Comparison of ENCODE assay signal across 12 mouse cellular contexts in genomic region chr11:77964415-77965095, GRCm38 (mm10). TPM values are rescaled to one million over a fixed set of nuclear protein-coding genes. Genes with fewer than 3 reads are reported as not detected.
DNase-seq lines count a peak whose midpoint lies in the region; ATAC-seq and TF ChIP-seq lines count a peak whose summit lies in the region.
"Had no signal": no experiment of that assay in that cellular context is flagged by ENCODE, and none has a peak within 500 bp of the region (broad histone marks: within the 10 kb centered on the region; RNA-seq: fewer than 3 reads in every experiment).

No protein-coding gene starts in this region.

- H3K9me3 ChIP-seq in midbrain, embryonic 10.5 days (replicated peaks), result no peaks in the 10 kb centered on the region
- no peaks in the 10 kb centered on the region for H3K9me3 ChIP-seq in midbrain, postnatal 0 days (ENCODE audit: low read length)
- no peaks in the 10 kb centered on the region for H3K9me3 ChIP-seq in forebrain, embryonic 11.5 days (ENCODE audit: control insufficient read depth, low read length)
- no peaks in the 10 kb centered on the region for H3K9me3 ChIP-seq in limb, embryonic 14.5 days (ENCODE audit: control insufficient read depth, low read length)
- H3K9me3 ChIP-seq: heart, embryonic 15.5 days; liver, embryonic 13.5 days had no signal

- H3K4me3 ChIP-seq in midbrain, embryonic 10.5 days, result peak overlapping the region; percentile 34
- no peak overlapping the region for H3K4me3 ChIP-seq in midbrain, postnatal 0 days (ENCODE audit: low read depth, low read length)
- no peak overlapping the region; the same call in 1 of the 2 replicates for H3K4me3 ChIP-seq in forebrain, embryonic 11.5 days (ENCODE audit: low read depth, low read length)
- H3K4me3 ChIP-seq in limb, embryonic 14.5 days (replicated peaks; ENCODE audit: low read length), result no peak overlapping the region
- no peak overlapping the region for H3K4me3 ChIP-seq in olfactory bulb, adult 2 months (ENCODE audit: insufficient read depth, low read depth, low read length)
- H3K4me3 ChIP-seq: heart, embryonic 15.5 days; liver, embryonic 13.5 days had no signal

- no peak for TF ChIP-seq POLR2A in limb, embryonic 14.5 days (IDR thresholded peaks at IDR 0.05; ENCODE audit: borderline replicate concordance, extremely low read depth, insufficient read depth, insufficient read length)
- TF ChIP-seq POLR2A in olfactory bulb, adult 2 months (IDR thresholded peaks at IDR 0.05; ENCODE audit: insufficient read depth, low read depth, low read length), result no peak

- no peak for ATAC-seq in midbrain, postnatal 0 days (ENCODE audit: low FRiP score)
- ATAC-seq in forebrain, embryonic 11.5 days (replicated peaks; ENCODE audit: low FRiP score), result peak; percentile 22
- ATAC-seq in limb, embryonic 14.5 days (ENCODE audit: low FRiP score, low read depth), result no peak

- peaks cover 72% of the 10 kb centered on the region for H3K27me3 ChIP-seq in midbrain, embryonic 10.5 days (ENCODE audit: low read depth, poor library complexity, severe bottlenecking)
- no peaks in the 10 kb centered on the region for H3K27me3 ChIP-seq in midbrain, postnatal 0 days (ENCODE audit: insufficient read depth, low read length)
- H3K27me3 ChIP-seq in forebrain, embryonic 11.5 days (ENCODE audit: control insufficient read depth, insufficient read depth, low read length), result peaks cover 11% of the 10 kb centered on the region
- peaks cover 3% of the 10 kb centered on the region; the same call in 1 of the 2 replicates for H3K27me3 ChIP-seq in limb, embryonic 14.5 days (ENCODE audit: control insufficient read depth, insufficient read depth, low read length)

- no peak overlapping the region; the same call in none of the 2 replicates for H3K9ac ChIP-seq in midbrain, postnatal 0 days (replicated peaks; ENCODE audit: low read length, poor library complexity, severe bottlenecking)
- H3K9ac ChIP-seq in forebrain, embryonic 11.5 days (ENCODE audit: low read length), result peak overlapping the region; percentile 54
- H3K9ac ChIP-seq in limb, embryonic 14.5 days (ENCODE audit: low read depth, low read length, severe bottlenecking), result peak overlapping the region; percentile 36; the same call in 1 of the 2 replicates
- H3K9ac ChIP-seq: heart, embryonic 15.5 days; liver, embryonic 13.5 days had no signal

- no peak for TF ChIP-seq CTCF in midbrain, postnatal 0 days (IDR thresholded peaks at IDR 0.05)
- no peak for TF ChIP-seq CTCF in olfactory bulb, adult 2 months (IDR thresholded peaks at IDR 0.05; ENCODE audit: insufficient read depth, low read depth, low read length)

- peaks cover 44% of the 10 kb centered on the region for H3K4me1 ChIP-seq in midbrain, embryonic 10.5 days
- peaks cover 20% of the 10 kb centered on the region for H3K4me1 ChIP-seq in midbrain, postnatal 0 days (ENCODE audit: insufficient read depth, low read length)
- H3K4me1 ChIP-seq in forebrain, embryonic 11.5 days (replicated peaks; ENCODE audit: control insufficient read depth, insufficient read depth, low read length), result peaks cover 20% of the 10 kb centered on the region
- H3K4me1 ChIP-seq in limb, embryonic 14.5 days (ENCODE audit: control insufficient read depth, insufficient read depth, low read length), result peaks cover 12% of the 10 kb centered on the region; the same call in 1 of the 2 replicates
- peaks cover 44% of the 10 kb centered on the region for H3K4me1 ChIP-seq in olfactory bulb, adult 2 months (ENCODE audit: control insufficient read depth, insufficient read depth, low read length)
- H3K4me1 ChIP-seq: liver, embryonic 13.5 days had no signal

- WGBS in midbrain, embryonic 10.5 days, result 9% methylated on average over 19 of the region's 19 CpGs
- WGBS in midbrain, postnatal 0 days, result 26% methylated on average over 19 of the region's 19 CpGs
- WGBS in forebrain, embryonic 11.5 days, result 7% methylated on average over 19 of the region's 19 CpGs
- WGBS in limb, embryonic 14.5 days, result 31% methylated on average over 19 of the region's 19 CpGs
- 25% methylated on average over 19 of the region's 19 CpGs for WGBS in olfactory bulb, adult 2 months

- H3K27ac ChIP-seq in midbrain, embryonic 10.5 days (replicated peaks), result peak overlapping the region; percentile 91
- no peak overlapping the region; the same call in 1 of the 2 replicates for H3K27ac ChIP-seq in midbrain, postnatal 0 days (ENCODE audit: low read depth, low read length)
- peak overlapping the region; percentile 82 for H3K27ac ChIP-seq in forebrain, embryonic 11.5 days (ENCODE audit: low read depth, low read length)
- H3K27ac ChIP-seq in limb, embryonic 14.5 days (replicated peaks; ENCODE audit: low read depth, low read length), result no peak overlapping the region
- H3K27ac ChIP-seq in olfactory bulb, adult 2 months (ENCODE audit: insufficient read depth, low read depth, low read length), result peak overlapping the region; percentile 72
- H3K27ac ChIP-seq: heart, embryonic 15.5 days; liver, embryonic 13.5 days had no signal

- DNase-seq in midbrain, embryonic 10.5 days (ENCODE audit: low spot score), result peak; percentile 42
- DNase-seq in midbrain, postnatal 0 days (ENCODE audit: low spot score), result no peak
- DNase-seq in forebrain, embryonic 11.5 days (ENCODE audit: low spot score), result peak; percentile 78
- DNase-seq in limb, embryonic 14.5 days (ENCODE audit: low spot score), result no peak
- no peak for DNase-seq in spleen, postnatal 10 days (ENCODE audit: low spot score in 2 of 2)
- no peak for DNase-seq in gastrocnemius, postnatal 10 days
- DNase-seq in adrenal gland, adult 8-10 months, result no peak
- DNase-seq: kidney, postnatal 10 days; liver, embryonic 13.5 days had no signal

- H3K4me2 ChIP-seq in midbrain, postnatal 0 days (ENCODE audit: low read depth, low read length, poor library complexity, severe bottlenecking), result no peak overlapping the region
- H3K4me2 ChIP-seq in forebrain, embryonic 11.5 days (ENCODE audit: low read depth, low read length, severe bottlenecking), result peak overlapping the region; percentile 24; the same call in 1 of the 2 replicates
- no peak overlapping the region for H3K4me2 ChIP-seq in limb, embryonic 14.5 days (replicated peaks; ENCODE audit: low read depth, low read length, severe bottlenecking)
- H3K4me2 ChIP-seq: heart, embryonic 15.5 days; liver, embryonic 13.5 days had no signal

- no peaks in the 10 kb centered on the region for H3K36me3 ChIP-seq in midbrain, embryonic 10.5 days
- peaks cover 8% of the 10 kb centered on the region for H3K36me3 ChIP-seq in midbrain, postnatal 0 days (ENCODE audit: insufficient read depth, low read length)
- H3K36me3 ChIP-seq in forebrain, embryonic 11.5 days (ENCODE audit: control insufficient read depth, insufficient read depth, low read length), result no peaks in the 10 kb centered on the region
- no peaks in the 10 kb centered on the region for H3K36me3 ChIP-seq in limb, embryonic 14.5 days (ENCODE audit: control insufficient read depth, insufficient read depth, low read length)
- H3K36me3 ChIP-seq: heart, embryonic 15.5 days; liver, embryonic 13.5 days had no signal

RNA-seq across cellular contexts. Expression of gene Phf12, which starts 18.0 kb away (rescaled TPM):
- 15.8 and 19.0 TPM in 2 replicates for polyA plus RNA-seq in midbrain, embryonic 10.5 days (2016; fragmentation: Nextera tagmentation; extraction: Ambion mirVana)
- total RNA-seq in midbrain, postnatal 0 days (2014; rRNA removed), result 31.6 and 53.9 TPM in 2 replicates
- polyA plus RNA-seq in midbrain, postnatal 0 days (2015; fragmentation: Nextera tagmentation; extraction: Ambion mirVana), result 9.3 and 9.9 TPM in 2 replicates
- polyA plus RNA-seq in forebrain, embryonic 11.5 days (2014; fragmentation: Nextera tagmentation; extraction: Ambion mirVana), result 29.6 and 30.5 TPM in 2 replicates
- 81.2 and 85.8 TPM in 2 replicates for polyA plus RNA-seq in limb, embryonic 14.5 days (2012; rRNA removed)
- 18.3 and 19.7 TPM in 2 replicates for polyA plus RNA-seq in limb, embryonic 14.5 days (2014; fragmentation: Nextera tagmentation; extraction: Ambion mirVana)
- polyA plus RNA-seq in olfactory bulb, adult 2 months (2012; ENCODE audit: insufficient read depth, insufficient read length, low replicate concordance, missing spikeins), result 389 TPM in 1 of 2 replicates, not detected in the other
- 10 to 100 TPM; 19.7 to 35.4 TPM for total RNA-seq in gastrocnemius, postnatal 10 days (2021)
- total RNA-seq in adrenal gland, adult 8-10 months (2022), result 10 to 100 TPM; 50.6 to 78.2 (median 63.1) TPM

RNA-seq across cellular contexts. Expression of gene Sez6, which starts 34.0 kb away (rescaled TPM):
- polyA plus RNA-seq in midbrain, embryonic 10.5 days (2016; fragmentation: Nextera tagmentation; extraction: Ambion mirVana), result 3.5 and 7.1 TPM in 2 replicates
- 160 and 173 TPM in 2 replicates for total RNA-seq in midbrain, postnatal 0 days (2014; rRNA removed)
- 121 and 125 TPM in 2 replicates for polyA plus RNA-seq in midbrain, postnatal 0 days (2015; fragmentation: Nextera tagmentation; extraction: Ambion mirVana)
- polyA plus RNA-seq in forebrain, embryonic 11.5 days (2014; fragmentation: Nextera tagmentation; extraction: Ambion mirVana), result 14.3 and 16.7 TPM in 2 replicates
- 1.2 and 1.4 TPM in 2 replicates for polyA plus RNA-seq in limb, embryonic 14.5 days (2012; rRNA removed)
- 0.98 and 1.2 TPM in 2 replicates for polyA plus RNA-seq in limb, embryonic 14.5 days (2014; fragmentation: Nextera tagmentation; extraction: Ambion mirVana)
- 109 TPM in 1 of 2 replicates, not detected in the other for polyA plus RNA-seq in olfactory bulb, adult 2 months (2012; ENCODE audit: insufficient read depth, insufficient read length, low replicate concordance, missing spikeins)
- total RNA-seq in gastrocnemius, postnatal 10 days (2021), result under 1 TPM; 0.54 to 0.70 TPM
- 1 to 10 TPM; 3.1 to 6.8 (median 4.0) TPM for total RNA-seq in adrenal gland, adult 8-10 months (2022)
- polyA plus RNA-seq: spleen, adult 2 months had no signal

Comparison
In these comparisons a context has a peak if more than half of its experiments do, and no peak if none do; other contexts are left out.
1. DNase-seq: peak in midbrain, embryonic 10.5 days (single experiment) and forebrain, embryonic 11.5 days (single experiment); none in midbrain, postnatal 0 days (single experiment), limb, embryonic 14.5 days (single experiment), spleen, postnatal 10 days (0 of 2), gastrocnemius, postnatal 10 days (single experiment) and adrenal gland, adult 8-10 months (single experiment).
2. H3K27ac ChIP-seq: peak in midbrain, embryonic 10.5 days (single experiment), forebrain, embryonic 11.5 days (single experiment) and olfactory bulb, adult 2 months (single experiment); none in midbrain, postnatal 0 days (single experiment) and limb, embryonic 14.5 days (single experiment).